ENCODE assay signal across 20 mouse cellular contexts in genomic region chr9:73223111-73223510, GRCm38 (mm10).
"Had no signal": no experiment of that assay in that cellular context is flagged by ENCODE, and none has a peak within 500 bp of the region (broad histone marks: within the 10 kb centered on the region; RNA-seq: fewer than 3 reads in every experiment).

No protein-coding gene starts in this region.

- H3K4me1 ChIP-seq: kidney, embryonic 15.5 days; liver, embryonic 13.5 days; megakaryocyte, embryonic 14.5 days; midbrain, embryonic 10.5 days; midbrain, embryonic 13.5 days; neural tube, embryonic 13.5 days had no signal

- H3K27ac ChIP-seq: kidney, embryonic 15.5 days; left cerebral cortex, adult 2 months; liver, embryonic 13.5 days; midbrain, embryonic 10.5 days; midbrain, embryonic 13.5 days; neural tube, embryonic 13.5 days; stomach, postnatal 0 days had no signal

- H3K27me3 ChIP-seq: kidney, embryonic 15.5 days; liver, embryonic 13.5 days; midbrain, embryonic 13.5 days; neural tube, embryonic 13.5 days had no signal

- H3K4me3 ChIP-seq: kidney, embryonic 15.5 days; left cerebral cortex, adult 2 months; liver, embryonic 13.5 days; megakaryocyte, embryonic 14.5 days; midbrain, embryonic 10.5 days; midbrain, embryonic 13.5 days; myocyte; neural tube, embryonic 13.5 days had no signal

- DNase-seq: kidney, postnatal 10 days; kidney, postnatal 36 days; layer of hippocampus, postnatal 36 days; liver, embryonic 13.5 days; lung, adult 2 months; lung, postnatal 36 days; retina, postnatal 1 day; right cerebral cortex, postnatal 25 days; spleen, adult 18-20 months; thymus, adult 2 months; thymus, postnatal 14 days; thymus, postnatal 4 days had no signal
